ENCODE assay signal across 8 mouse cellular contexts in the genomic region with DNA sequence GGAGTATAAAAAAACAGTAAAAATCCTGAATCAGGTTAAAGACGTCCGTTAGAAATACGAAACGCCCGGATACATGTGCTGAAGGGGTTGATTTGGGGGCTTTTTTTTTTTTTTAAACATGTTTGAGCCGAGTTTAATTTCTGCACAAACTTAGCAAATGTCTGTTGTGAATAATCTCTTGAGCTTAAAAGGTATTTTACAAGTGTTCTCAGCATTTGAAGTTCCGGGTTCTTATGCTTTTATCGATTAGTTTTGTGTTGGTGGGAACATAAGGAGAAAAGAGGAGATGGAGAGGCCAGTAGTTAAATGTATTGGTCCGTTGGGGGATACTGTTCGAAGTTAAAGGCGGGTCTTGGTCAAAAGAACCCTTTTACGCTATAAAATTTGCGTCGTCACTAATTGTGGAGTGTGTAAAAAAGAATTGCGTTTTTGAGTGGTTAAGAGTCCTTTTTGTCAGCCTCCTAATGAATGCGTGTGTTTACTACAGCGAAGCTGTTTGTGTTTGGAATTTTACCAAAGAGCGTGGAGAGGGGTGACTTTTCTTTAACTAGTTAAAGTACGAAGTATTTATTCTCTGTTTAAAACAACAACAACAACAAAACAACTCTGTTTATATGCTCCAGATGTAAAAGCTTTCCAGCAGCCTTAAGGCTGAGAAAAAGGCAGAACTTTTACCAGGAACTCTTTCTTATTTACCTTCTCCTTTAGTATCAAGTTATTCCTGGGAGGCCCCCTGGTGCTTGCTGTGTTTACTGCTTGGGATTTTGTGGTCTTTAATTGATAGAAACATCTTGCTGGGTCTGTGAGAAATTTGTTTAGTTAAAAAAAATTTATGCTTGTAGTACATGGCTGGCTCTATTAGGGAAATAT. TPM values are rescaled to one million over a fixed set of nuclear protein-coding genes. Genes with fewer than 3 reads are reported as not detected.
DNase-seq lines count a peak whose midpoint lies in the region; ATAC-seq and TF ChIP-seq lines count a peak whose summit lies in the region.

No protein-coding gene starts in this region.

- TF ChIP-seq CTCF in thymus, adult 2 months (IDR thresholded peaks at IDR 0.05; ENCODE audit: borderline replicate concordance, control insufficient read depth, extremely low read depth, insufficient read depth, low read length, poor library complexity): no peak

- WGBS in embryonic facial prominence, embryonic 13.5 days: under 1% methylated on average over 19 of the region's 19 CpGs
- WGBS in midbrain, embryonic 11.5 days: under 1% methylated on average over 19 of the region's 19 CpGs
- WGBS in thymus, adult 2 months: under 1% methylated on average over 19 of the region's 19 CpGs

- H3K27me3 ChIP-seq in embryonic facial prominence, embryonic 13.5 days: no peaks in the 10 kb centered on the region
- no peaks in the 10 kb centered on the region for H3K27me3 ChIP-seq in midbrain, embryonic 11.5 days (ENCODE audit: control insufficient read depth, insufficient read depth, low read length)
- H3K27me3 ChIP-seq in thymus, adult 2 months (ENCODE audit: control insufficient read depth, insufficient read depth, low read length): no peaks in the 10 kb centered on the region

- no peaks in the 10 kb centered on the region for H3K36me3 ChIP-seq in embryonic facial prominence, embryonic 13.5 days
- no peaks in the 10 kb centered on the region for H3K36me3 ChIP-seq in midbrain, embryonic 11.5 days (ENCODE audit: control insufficient read depth, insufficient read depth, low read length)
- no peaks in the 10 kb centered on the region for H3K36me3 ChIP-seq in thymus, adult 2 months (ENCODE audit: control insufficient read depth, insufficient read depth, low read length)

- DNase-seq in adrenal gland, adult 2 months: peak; percentile 65
- DNase-seq in adrenal gland, adult 8-10 months: no peak
- peak; percentile 60 for DNase-seq in MEL-GATA-1-ER (ENCODE audit: extremely low read depth, low read depth)
- DNase-seq in heart, postnatal 10 days: peak; percentile 73 to 74
- DNase-seq in kidney, postnatal 4 days: peak; percentile 76 to 78
- DNase-seq in midbrain, embryonic 11.5 days (ENCODE audit: low spot score, missing footprints): peak; percentile 92
- peak; percentile 44 for DNase-seq in thymus, adult 2 months

- H3K4me1 ChIP-seq in embryonic facial prominence, embryonic 13.5 days: peaks cover 9% of the 10 kb centered on the region; the same call in 1 of the 2 replicates
- H3K4me1 ChIP-seq in midbrain, embryonic 11.5 days (ENCODE audit: control insufficient read depth, insufficient read depth, low read length): peaks cover 5% of the 10 kb centered on the region
- 0 out of 2 replicates have a peak, but pooled peaks cover 2% of the 10 kb centered on the region for H3K4me1 ChIP-seq in thymus, adult 2 months (replicated peaks; ENCODE audit: control insufficient read depth, insufficient read depth, low read length)

- intact Hi-C loops in heart, postnatal 10 days (cut with DNase I): loop anchor here (1.0 to 5.0 kb wide), 4 partner anchors 15 to 138 kb away; no protein-coding TSS in a partner anchor

- H3K27ac ChIP-seq in embryonic facial prominence, embryonic 13.5 days: peak overlapping the region; percentile 99
- H3K27ac ChIP-seq in midbrain, embryonic 11.5 days (ENCODE audit: low read depth, low read length): peak overlapping the region; percentile 99
- peak overlapping the region; percentile 84; the same call in 1 of the 2 replicates for H3K27ac ChIP-seq in thymus, adult 2 months (ENCODE audit: control insufficient read depth, insufficient read depth, low read length)

- no peaks in the 10 kb centered on the region for H3K9me3 ChIP-seq in embryonic facial prominence, embryonic 13.5 days
- no peaks in the 10 kb centered on the region; the same call in 1 of the 2 replicates for H3K9me3 ChIP-seq in midbrain, embryonic 11.5 days (ENCODE audit: control insufficient read depth, low read length)

- ATAC-seq in embryonic facial prominence, embryonic 13.5 days (ENCODE audit: insufficient number of reproducible peaks, insufficient read depth, low FRiP score, low TSS enrichment, low read depth): no peak
- ATAC-seq in midbrain, embryonic 11.5 days (ENCODE audit: low FRiP score): no peak

- no peak for TF ChIP-seq POLR2A in thymus, adult 2 months (IDR thresholded peaks at IDR 0.05; ENCODE audit: control insufficient read depth, extremely low read depth, insufficient read depth, low read length, poor library complexity)

- peak overlapping the region; percentile 60 for H3K4me2 ChIP-seq in embryonic facial prominence, embryonic 13.5 days
- peak overlapping the region; percentile 65 for H3K4me2 ChIP-seq in midbrain, embryonic 11.5 days

- peak overlapping the region; percentile 99 for H3K9ac ChIP-seq in embryonic facial prominence, embryonic 13.5 days
- peak overlapping the region; percentile 98 for H3K9ac ChIP-seq in midbrain, embryonic 11.5 days (ENCODE audit: low read length)

- H3K4me3 ChIP-seq in embryonic facial prominence, embryonic 13.5 days: peak overlapping the region; percentile 86
- H3K4me3 ChIP-seq in midbrain, embryonic 11.5 days (ENCODE audit: low read depth, low read length): peak overlapping the region; percentile 91
- H3K4me3 ChIP-seq in thymus, adult 2 months (ENCODE audit: control insufficient read depth, insufficient read depth, low read length): no peak overlapping the region

RNA-seq across cellular contexts. Expression of gene Ppp1cb, which starts 1.5 kb away (rescaled TPM):
- total RNA-seq in adrenal gland, adult 2 months (2021): 100 to 1,000 TPM; 389 to 475 TPM
- 4.6 and 6.4 TPM in 2 replicates for polyA plus RNA-seq in adrenal gland, adult 2 months (2012; rRNA removed)
- 100 to 1,000 TPM; 307 to 478 (median 386) TPM for total RNA-seq in adrenal gland, adult 8-10 months (2022)
- polyA plus RNA-seq in embryonic facial prominence, embryonic 13.5 days (2015; fragmentation: Nextera tagmentation; extraction: Ambion mirVana): 199 and 220 TPM in 2 replicates
- total RNA-seq in heart, postnatal 10 days (2021): 100 to 1,000 TPM; 446 to 490 TPM
- 247 and 272 TPM in 2 replicates for polyA plus RNA-seq in midbrain, embryonic 11.5 days (2014; fragmentation: Nextera tagmentation; extraction: Ambion mirVana)
- 24.5 and 26.4 TPM in 2 replicates for polyA plus RNA-seq in thymus, adult 2 months (2012; rRNA removed)
